Mouse (Mus musculus): ENCODE results near the gene Awat2. TPM values are rescaled to one million over a fixed set of nuclear protein-coding genes. Genes with fewer than 3 reads are reported as not detected.
"Not testable (repeated sequence)": the region's sequence is repeated elsewhere in the genome, so short reads cannot be mapped to it uniquely, and the experiment has no call there.

The Awat2 gene
- total RNA-seq (2021): not detected

- intact Hi-C loops (cut with DNase I); DNase-seq (ENCODE audit: low spot score): not testable (repeated sequence)
Measured at GRCm38 (mm10) chrX:100442617-100443016, at the start of gene Awat2. Gene Awat2 (minus strand): TSS chrX:100442717.

GRCm38 (mm10) chrX:100480317-100480716 is 37.8 kb upstream of the Awat2 start:
- intact Hi-C loops (cut with DNase I): loop anchor here (1.0 to 5.0 kb wide), 5 partner anchors 83 to 1350 kb away; no protein-coding TSS in a partner anchor
- DNase-seq (ENCODE audit: low spot score): peak; percentile 19

- no peak for DNase-seq (ENCODE audit: low spot score)
- intact Hi-C loops (cut with DNase I): no loop called here
Measured at GRCm38 (mm10) chrX:100475569-100476223, 33.2 kb upstream of the Awat2 start.

- no peak for DNase-seq (ENCODE audit: low spot score)
- intact Hi-C loops (cut with DNase I): no loop called here
Measured at GRCm38 (mm10) chrX:100471491-100471890, 29.0 kb upstream of the Awat2 start.

GRCm38 (mm10) chrX:100470126-100470525 is 27.6 kb upstream of the Awat2 start:
- DNase-seq (ENCODE audit: low spot score): no peak
- intact Hi-C loops (cut with DNase I): no loop called here

- no peak for DNase-seq (ENCODE audit: low spot score)
- intact Hi-C loops (cut with DNase I): no loop called here
Measured at GRCm38 (mm10) chrX:100468047-100468446, 25.5 kb upstream of the Awat2 start.

GRCm38 (mm10) chrX:100443532-100443931 is 1.0 kb upstream of the Awat2 start:
- no peak for DNase-seq (ENCODE audit: low spot score)
- intact Hi-C loops (cut with DNase I): no loop called here

GRCm38 (mm10) chrX:100432311-100432710 is 10.2 kb downstream of the Awat2 start:
- intact Hi-C loops (cut with DNase I): no loop called here
- DNase-seq (ENCODE audit: low spot score): no peak

GRCm38 (mm10) chrX:100428693-100429092 is 13.8 kb downstream of the Awat2 start, which contains the start of gene Otud6a:
Gene Otud6a (plus strand): TSS chrX:100429013.
- intact Hi-C loops (cut with DNase I): no loop called here
- DNase-seq (ENCODE audit: low spot score): no peak

- DNase-seq (ENCODE audit: low spot score): no peak
- intact Hi-C loops (cut with DNase I): no loop called here
Measured at GRCm38 (mm10) chrX:100409245-100409644, 33.3 kb downstream of the Awat2 start.

- intact Hi-C loops (cut with DNase I): no loop called here
- no peak for DNase-seq (ENCODE audit: low spot score)
Measured at GRCm38 (mm10) chrX:100401657-100402056, 40.9 kb downstream of the Awat2 start.

- DNase-seq (ENCODE audit: low spot score): no peak
- intact Hi-C loops (cut with DNase I): no loop called here
Measured at GRCm38 (mm10) chrX:100400900-100401299, 41.6 kb downstream of the Awat2 start.

- intact Hi-C loops (cut with DNase I): loop anchor here (5.0 kb wide), 1 partner anchor 87 kb away; no protein-coding TSS in a partner anchor
- no peak for DNase-seq (ENCODE audit: low spot score)
Measured at GRCm38 (mm10) chrX:100395026-100395425, 47.5 kb downstream of the Awat2 start.

- intact Hi-C loops (cut with DNase I): no loop called here
- DNase-seq (ENCODE audit: low spot score): no peak
Measured at GRCm38 (mm10) chrX:100394223-100394861, 48.2 kb downstream of the Awat2 start.

- DNase-seq (ENCODE audit: low spot score): no peak
- intact Hi-C loops (cut with DNase I): loop anchor here (2.0 kb wide), 1 partner anchor 540 kb away; no protein-coding TSS in a partner anchor
Measured at GRCm38 (mm10) chrX:100392304-100392703, 50.2 kb downstream of the Awat2 start.

GRCm38 (mm10) chrX:100389887-100390286 is 52.6 kb downstream of the Awat2 start:
- DNase-seq (ENCODE audit: low spot score): no peak
- intact Hi-C loops (cut with DNase I): no loop called here

- intact Hi-C loops (cut with DNase I): no loop called here
- DNase-seq (ENCODE audit: low spot score): no peak
Measured at GRCm38 (mm10) chrX:100356974-100357373, 85.5 kb downstream of the Awat2 start.

Measured in heart, postnatal 25 days (tissue).